In genomic region chr10:24961889-24962288, GRCm38 (mm10) we compare ENCODE assay signal across 22 mouse cellular contexts. TPM values are rescaled to one million over a fixed set of nuclear protein-coding genes. Genes with fewer than 3 reads are reported as not detected.
DNase-seq lines count a peak whose midpoint lies in the region; ATAC-seq and TF ChIP-seq lines count a peak whose summit lies in the region.
"Had no signal": no experiment of that assay in that cellular context is flagged by ENCODE, and none has a peak within 500 bp of the region (broad histone marks: within the 10 kb centered on the region; RNA-seq: fewer than 3 reads in every experiment).

No protein-coding gene starts in this region.

- TF ChIP-seq CTCF in intestine, postnatal 0 days (IDR thresholded peaks at IDR 0.05; ENCODE audit: low read depth) = no peak

- no peaks in the 10 kb centered on the region for H3K27me3 ChIP-seq in intestine, postnatal 0 days (replicated peaks; ENCODE audit: control insufficient read depth, insufficient read depth, low read length)
- H3K27me3 ChIP-seq: forebrain, embryonic 15.5 days; heart, embryonic 12.5 days; hindbrain, embryonic 13.5 days; intestine, embryonic 15.5 days had no signal

- H3K4me3 ChIP-seq in intestine, postnatal 0 days (ENCODE audit: low read depth, low read length) = no peak overlapping the region
- H3K4me3 ChIP-seq: forebrain, embryonic 15.5 days; gastrocnemius, adult 2 months; heart, embryonic 12.5 days; heart, embryonic 15.5 days; hindbrain, embryonic 10.5 days; hindbrain, embryonic 13.5 days; intestine, embryonic 15.5 days had no signal

- ATAC-seq in activated CD4-positive, CD25-positive, alpha-beta regulatory T cell, adult 4 months = no peak
- no peak for ATAC-seq in intestine, postnatal 0 days
- ATAC-seq: CD4-positive, CD25-positive, alpha-beta regulatory T cell, adult 4 months; intestine, embryonic 15.5 days; Patski had no signal

- peak; percentile 45 for DNase-seq in MN1 (ENCODE audit: low spot score)
- peak; percentile 21 for DNase-seq in Muller cell, postnatal 12 days (ENCODE audit: inconsistent ontology term)
- DNase-seq in retina, embryonic 14.5 days (ENCODE audit: low spot score) = peak; percentile 63
- DNase-seq in lung, postnatal 4 days = no peak
- DNase-seq: adrenal gland, adult 2 months; adrenal gland, postnatal 14 days; cerebellum, adult 9-10 months; gastrocnemius, adult 2 months; gastrocnemius, postnatal 14 days; heart, adult 18-20 months; heart, postnatal 10 days; heart, postnatal 36 days had no signal

- H3K36me3 ChIP-seq in intestine, postnatal 0 days (ENCODE audit: control insufficient read depth, insufficient read depth) = no peaks in the 10 kb centered on the region
- H3K36me3 ChIP-seq: forebrain, embryonic 15.5 days; heart, embryonic 12.5 days; heart, embryonic 15.5 days; hindbrain, embryonic 10.5 days; hindbrain, embryonic 13.5 days; intestine, embryonic 15.5 days had no signal

- no peaks in the 10 kb centered on the region for H3K9me3 ChIP-seq in intestine, postnatal 0 days (ENCODE audit: control insufficient read depth)
- H3K9me3 ChIP-seq: forebrain, embryonic 15.5 days; heart, embryonic 12.5 days; heart, embryonic 15.5 days; hindbrain, embryonic 10.5 days; hindbrain, embryonic 13.5 days; intestine, embryonic 15.5 days had no signal

- H3K9ac ChIP-seq in intestine, postnatal 0 days (ENCODE audit: low read depth, low read length) = no peak overlapping the region
- H3K9ac ChIP-seq: forebrain, embryonic 15.5 days; heart, embryonic 12.5 days; heart, embryonic 15.5 days; hindbrain, embryonic 13.5 days; intestine, embryonic 15.5 days had no signal

- no peaks in the 10 kb centered on the region for H3K4me1 ChIP-seq in intestine, postnatal 0 days (replicated peaks; ENCODE audit: control insufficient read depth, insufficient read depth, low read length)

- no peak overlapping the region for H3K4me2 ChIP-seq in intestine, postnatal 0 days (replicated peaks; ENCODE audit: low read depth)
- H3K4me2 ChIP-seq: forebrain, embryonic 15.5 days; heart, embryonic 12.5 days; heart, embryonic 15.5 days; hindbrain, embryonic 13.5 days; intestine, embryonic 15.5 days had no signal

- no peak overlapping the region for H3K27ac ChIP-seq in intestine, postnatal 0 days (ENCODE audit: low read depth, low read length)
- H3K27ac ChIP-seq: forebrain, embryonic 15.5 days; gastrocnemius, adult 2 months; heart, embryonic 15.5 days; hindbrain, embryonic 10.5 days; hindbrain, embryonic 13.5 days; intestine, embryonic 15.5 days had no signal

- 50% methylated on average over 2 of the region's 2 CpGs for WGBS in intestine, postnatal 0 days

RNA-seq across cellular contexts. Expression of gene Arg1, which starts 34.6 kb away (rescaled TPM):
- polyA plus RNA-seq in activated CD4-positive, CD25-positive, alpha-beta regulatory T cell, adult 4 months (2017; shearing (Covaris generic)) = 1 to 10 TPM; 1.2 TPM
- 1.7 and 2.0 TPM in 2 replicates for polyA plus RNA-seq in intestine, postnatal 0 days (2015; fragmentation: Nextera tagmentation; extraction: Ambion mirVana)

Comparison
In these comparisons a context has a peak if more than half of its experiments do, and no peak if none do; other contexts are left out.
1. DNase-seq: peak in MN1 (single experiment), Muller cell, postnatal 12 days (single experiment) and retina, embryonic 14.5 days (single experiment); none in lung, postnatal 4 days (0 of 2).